Mouse (Mus musculus) ES-Bruce4 (cell line): ENCODE measurements at regions not wholly inside any gene's neighbourhood (a gene's known extent, or its start where the extent isn't known, plus 50 kb on each side); places are given as distances from the start of the nearest gene placed in this dataset.

Experiments
- CTCF ChIP-seq: IDR thresholded peaks from one replicate; pipeline ENCODE4 v1.8.1; 2011; ENCODE audit warnings: low read depth, low read length
- EP300 ChIP-seq: IDR thresholded peaks from 2 replicates; pipeline ENCODE4 v1.6.1; 2011; ENCODE audit warnings: low read depth, low read length; ENCODE audit not compliant: insufficient read depth
- POLR2A ChIP-seq: IDR thresholded peaks from one replicate; pipeline ENCODE4 v1.8.1; 2011; ENCODE audit warnings: low read length; ENCODE audit not compliant: insufficient read depth

DNA sequence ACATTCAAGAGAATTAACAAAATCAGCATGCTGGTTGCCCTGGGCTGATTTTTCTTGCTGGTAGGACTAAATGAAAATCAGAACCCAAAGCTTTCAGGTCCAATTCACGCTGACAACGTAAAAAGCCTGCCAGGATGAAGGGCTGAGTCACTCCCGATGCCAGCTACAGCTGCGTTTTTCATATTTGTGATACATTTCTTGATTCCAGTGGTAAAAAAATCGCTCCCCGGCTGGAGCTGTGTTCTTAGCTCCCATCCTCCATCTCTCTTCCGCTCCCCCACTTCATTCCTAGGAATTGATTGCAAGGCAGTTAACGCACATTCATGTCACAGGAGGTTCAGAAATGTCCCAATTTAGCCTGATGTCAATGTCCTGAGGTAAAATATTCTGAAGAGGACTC, 78.6 kb upstream of the Cand1 start:
- no peak for TF ChIP-seq POLR2A
- no peak for TF ChIP-seq CTCF
- no peak for TF ChIP-seq EP300
